ENCODE assay signal across 8 mouse cellular contexts in the genomic region with DNA sequence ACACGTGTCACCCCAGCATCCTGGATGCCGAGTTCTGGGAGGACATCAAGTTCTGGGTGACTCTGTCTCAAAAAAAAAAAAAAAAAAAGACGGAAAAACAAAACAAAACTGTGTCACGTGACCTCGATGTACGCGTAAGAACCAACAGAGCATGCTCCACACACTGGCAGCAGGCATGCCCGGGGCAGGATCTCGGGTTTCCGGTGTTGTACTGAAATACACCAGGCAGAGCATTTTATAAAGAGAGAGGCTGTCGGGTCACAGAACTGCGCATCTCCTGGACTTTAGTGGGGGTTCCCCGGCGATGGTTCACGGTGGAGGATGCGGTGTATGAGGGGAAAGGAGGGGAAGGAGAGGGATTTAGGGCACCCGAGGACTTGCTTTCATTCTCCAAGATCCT.
DNase-seq lines count a peak whose midpoint lies in the region; ATAC-seq and TF ChIP-seq lines count a peak whose summit lies in the region.

No protein-coding gene starts in this region.

- no peak for ATAC-seq in hindbrain, postnatal 0 days
- peak; percentile 48; the same call in 1 of the 2 replicates for ATAC-seq in embryonic facial prominence, embryonic 13.5 days (ENCODE audit: insufficient number of reproducible peaks, insufficient read depth, low FRiP score, low TSS enrichment, low read depth)
- ATAC-seq in stomach, embryonic 15.5 days (ENCODE audit: insufficient read depth, low FRiP score, low read depth) = no peak
- no peak for ATAC-seq in megakaryocyte progenitor cell, adult 5-6 weeks (replicated peaks; ENCODE audit: poor library complexity)

- no peak for TF ChIP-seq CTCF in hindbrain, postnatal 0 days (IDR thresholded peaks at IDR 0.05; ENCODE audit: low read depth)

- WGBS in hindbrain, embryonic 10.5 days = 55% methylated on average over 17 of the region's 17 CpGs
- 55% methylated on average over 17 of the region's 17 CpGs for WGBS in hindbrain, postnatal 0 days
- WGBS in embryonic facial prominence, embryonic 13.5 days = 23% methylated on average over 17 of the region's 17 CpGs
- 40% methylated on average over 17 of the region's 17 CpGs for WGBS in stomach, embryonic 15.5 days

- H3K27ac ChIP-seq in hindbrain, embryonic 10.5 days = peak overlapping the region; percentile 79
- H3K27ac ChIP-seq in hindbrain, postnatal 0 days = no peak overlapping the region
- H3K27ac ChIP-seq in embryonic facial prominence, embryonic 13.5 days = no peak overlapping the region
- H3K27ac ChIP-seq in stomach, embryonic 15.5 days = no peak overlapping the region

- no peak overlapping the region for H3K4me3 ChIP-seq in hindbrain, embryonic 10.5 days
- no peak overlapping the region for H3K4me3 ChIP-seq in hindbrain, postnatal 0 days (ENCODE audit: low read length)
- H3K4me3 ChIP-seq in embryonic facial prominence, embryonic 13.5 days = peak overlapping the region; percentile 17; the same call in 1 of the 2 replicates
- H3K4me3 ChIP-seq in stomach, embryonic 15.5 days (replicated peaks) = no peak overlapping the region

- peaks cover 43% of the 10 kb centered on the region for H3K4me1 ChIP-seq in hindbrain, embryonic 10.5 days (replicated peaks)
- H3K4me1 ChIP-seq in hindbrain, postnatal 0 days (ENCODE audit: insufficient read depth, low read length) = no peaks in the 10 kb centered on the region
- peaks cover 18% of the 10 kb centered on the region for H3K4me1 ChIP-seq in embryonic facial prominence, embryonic 13.5 days
- H3K4me1 ChIP-seq in stomach, embryonic 15.5 days = no peaks in the 10 kb centered on the region

- no peak for DNase-seq in hindbrain, embryonic 10.5 days (ENCODE audit: low spot score)
- no peak for DNase-seq in hindbrain, postnatal 0 days (ENCODE audit: low spot score)
- peak; percentile 6 to 11 for DNase-seq in kidney, postnatal 36 days
- DNase-seq in layer of hippocampus, adult 9-10 months (ENCODE audit: low spot score) = no peak
- no peak for DNase-seq in gastrocnemius, postnatal 10 days

- no peak overlapping the region for H3K9ac ChIP-seq in hindbrain, postnatal 0 days (replicated peaks; ENCODE audit: low read length)
- H3K9ac ChIP-seq in embryonic facial prominence, embryonic 13.5 days = no peak overlapping the region
- no peak overlapping the region for H3K9ac ChIP-seq in stomach, embryonic 15.5 days

- no peaks in the 10 kb centered on the region for H3K36me3 ChIP-seq in hindbrain, embryonic 10.5 days
- H3K36me3 ChIP-seq in hindbrain, postnatal 0 days (ENCODE audit: insufficient read depth, low read length) = no peaks in the 10 kb centered on the region
- no peaks in the 10 kb centered on the region for H3K36me3 ChIP-seq in embryonic facial prominence, embryonic 13.5 days
- H3K36me3 ChIP-seq in stomach, embryonic 15.5 days = no peaks in the 10 kb centered on the region

- no peak overlapping the region for H3K4me2 ChIP-seq in hindbrain, postnatal 0 days (ENCODE audit: low read depth, low read length)
- peak overlapping the region; percentile 52 for H3K4me2 ChIP-seq in embryonic facial prominence, embryonic 13.5 days
- H3K4me2 ChIP-seq in stomach, embryonic 15.5 days = peak overlapping the region; percentile 34; the same call in 1 of the 2 replicates

- H3K27me3 ChIP-seq in hindbrain, embryonic 10.5 days (ENCODE audit: insufficient read depth, poor library complexity, severe bottlenecking) = peaks cover 23% of the 10 kb centered on the region
- 0 out of 2 replicates have a peak, but pooled peaks cover 3% of the 10 kb centered on the region for H3K27me3 ChIP-seq in hindbrain, postnatal 0 days (ENCODE audit: insufficient read depth, low read length)
- peaks cover 25% of the 10 kb centered on the region; the same call in 1 of the 2 replicates for H3K27me3 ChIP-seq in embryonic facial prominence, embryonic 13.5 days
- H3K27me3 ChIP-seq in stomach, embryonic 15.5 days (replicated peaks) = no peaks in the 10 kb centered on the region

- H3K9me3 ChIP-seq in hindbrain, embryonic 10.5 days = no peaks in the 10 kb centered on the region
- H3K9me3 ChIP-seq in hindbrain, postnatal 0 days (ENCODE audit: low read length) = no peaks in the 10 kb centered on the region
- no peaks in the 10 kb centered on the region for H3K9me3 ChIP-seq in embryonic facial prominence, embryonic 13.5 days
- H3K9me3 ChIP-seq in stomach, embryonic 15.5 days = no peaks in the 10 kb centered on the region

Comparison
In these comparisons a context has a peak if more than half of its experiments do, and no peak if none do; other contexts are left out.
1. DNase-seq: peak in kidney, postnatal 36 days (2 of 2); none in hindbrain, embryonic 10.5 days (single experiment), hindbrain, postnatal 0 days (single experiment), layer of hippocampus, adult 9-10 months (single experiment) and gastrocnemius, postnatal 10 days (single experiment).